Mouse (Mus musculus): ENCODE measurements around the gene Rerg. TPM values are rescaled to one million over a fixed set of nuclear protein-coding genes. Genes with fewer than 3 reads are reported as not detected.

Rerg gene
- 1.7 and 2.3 TPM in 2 replicates for polyA plus RNA-seq (2012; rRNA removed)

GRCm38 (mm10) chr6:137170226-137170625, at the start of gene Rerg:
Gene Rerg, minus strand, starts transcription at chr6:137170497.

Other genes starting within 250 kb of the Rerg start
- gene Erp27, start 248.3 kb downstream of the Rerg start, polyA plus RNA-seq (2012; rRNA removed): 0.05 and 0.35 TPM in 2 replicates
- 0.09 TPM in 1 of 2 replicates, not detected in the other for gene Pde6h, start 246.7 kb downstream of the Rerg start, polyA plus RNA-seq (2012; rRNA removed)
- 23.0 and 40.8 TPM in 2 replicates for gene Arhgdib, start 228.6 kb downstream of the Rerg start, polyA plus RNA-seq (2012; rRNA removed)
- 9.7 and 10.1 TPM in 2 replicates for gene Ptpro, start 81.8 kb upstream of the Rerg start, polyA plus RNA-seq (2012; rRNA removed)

Data from central nervous system, embryonic 11.5 days (tissue).